Mouse (Mus musculus): Measurements from ENCODE around the gene Rbfox3. TPM values are rescaled to one million over a fixed set of nuclear protein-coding genes. Genes with fewer than 3 reads are reported as not detected.

Rbfox3 gene
- polyA plus RNA-seq, 1 experiment from 2014 or later, result 0.37 TPM

- no peak for ATAC-seq (ENCODE audit: low FRiP score, low TSS enrichment)
- H3K27ac ChIP-seq (ENCODE audit: low read depth, low read length), result no peak overlapping the region
Measured at GRCm38 (mm10) chr11:118601484-118601883, 309.9 kb downstream of the Rbfox3 start.

GRCm38 (mm10) chr11:118600168-118600567 lies 311.2 kb downstream of the Rbfox3 start:
- H3K27me3 ChIP-seq (ENCODE audit: control insufficient read depth, insufficient read depth, low read length), result peaks cover 4% of the 10 kb centered on the region; the same call in 1 of the 2 replicates
- H3K4me1 ChIP-seq (ENCODE audit: control insufficient read depth, insufficient read depth, low read length), result no peaks in the 10 kb centered on the region
- H3K4me2 ChIP-seq (replicated peaks; ENCODE audit: low read depth, low read length), result no peak overlapping the region
- no peak overlapping the region for H3K9ac ChIP-seq (ENCODE audit: low read depth, low read length)
- no peaks in the 10 kb centered on the region for H3K9me3 ChIP-seq (ENCODE audit: control insufficient read depth, low read length)
- H3K27ac ChIP-seq (ENCODE audit: low read depth, low read length), result no peak overlapping the region
- no peaks in the 10 kb centered on the region for H3K36me3 ChIP-seq (ENCODE audit: control insufficient read depth, insufficient read depth, low read length)
- 0% methylated on average over 9 of the region's 9 CpGs for WGBS
- no peak for ATAC-seq (ENCODE audit: low FRiP score, low TSS enrichment)
- no peak overlapping the region for H3K4me3 ChIP-seq (ENCODE audit: low read length)

More at GRCm38 (mm10) chr11:118601484-118601883, 309.9 kb downstream of the Rbfox3 start:
- Histone ChIP-seq H3K4me2 (replicated peaks; ENCODE audit: low read depth, low read length) (no peak overlapping the region), H3K27me3 (ENCODE audit: control insufficient read depth, insufficient read depth, low read length) (peaks cover 4% of the 10 kb centered on the region; the same call in 1 of the 2 replicates), H3K9ac (ENCODE audit: low read depth, low read length) (no peak overlapping the region), H3K4me3 (ENCODE audit: low read length) (no peak overlapping the region), H3K4me1 (ENCODE audit: control insufficient read depth, insufficient read depth, low read length) (no peaks in the 10 kb centered on the region), H3K36me3 (ENCODE audit: control insufficient read depth, insufficient read depth, low read length) (no peaks in the 10 kb centered on the region), H3K9me3 (ENCODE audit: control insufficient read depth, low read length) (no peaks in the 10 kb centered on the region)
- 67% methylated on average over 9 of the region's 9 CpGs for WGBS

- H3K27me3 ChIP-seq (ENCODE audit: control insufficient read depth, insufficient read depth, low read length), result peaks cover 4% of the 10 kb centered on the region; the same call in 1 of the 2 replicates
- no peak overlapping the region for H3K9ac ChIP-seq (ENCODE audit: low read depth, low read length)
- no peaks in the 10 kb centered on the region for H3K9me3 ChIP-seq (ENCODE audit: control insufficient read depth, low read length)
- no peak overlapping the region for H3K4me2 ChIP-seq (replicated peaks; ENCODE audit: low read depth, low read length)
- H3K4me3 ChIP-seq (ENCODE audit: low read length), result no peak overlapping the region
- no peaks in the 10 kb centered on the region for H3K4me1 ChIP-seq (ENCODE audit: control insufficient read depth, insufficient read depth, low read length)
- WGBS, result 69% methylated on average over 5 of the region's 5 CpGs
- H3K27ac ChIP-seq (ENCODE audit: low read depth, low read length), result no peak overlapping the region
- ATAC-seq (ENCODE audit: low FRiP score, low TSS enrichment), result no peak
- H3K36me3 ChIP-seq (ENCODE audit: control insufficient read depth, insufficient read depth, low read length), result no peaks in the 10 kb centered on the region
Measured at GRCm38 (mm10) chr11:118598726-118599125, 312.7 kb downstream of the Rbfox3 start.

GRCm38 (mm10) chr11:118584826-118585225 lies 326.6 kb downstream of the Rbfox3 start:
- H3K4me3 ChIP-seq (ENCODE audit: low read length), result no peak overlapping the region
- H3K4me2 ChIP-seq (replicated peaks; ENCODE audit: low read depth, low read length), result no peak overlapping the region
- H3K9ac ChIP-seq (ENCODE audit: low read depth, low read length), result no peak overlapping the region
- WGBS, result 2% methylated on average over 15 of the region's 15 CpGs
- no peak overlapping the region for H3K27ac ChIP-seq (ENCODE audit: low read depth, low read length)
- no peaks in the 10 kb centered on the region for H3K4me1 ChIP-seq (ENCODE audit: control insufficient read depth, insufficient read depth, low read length)
- H3K36me3 ChIP-seq (ENCODE audit: control insufficient read depth, insufficient read depth, low read length), result no peaks in the 10 kb centered on the region
- H3K27me3 ChIP-seq (ENCODE audit: control insufficient read depth, insufficient read depth, low read length), result no peaks in the 10 kb centered on the region
- no peak for ATAC-seq (ENCODE audit: low FRiP score, low TSS enrichment)
- no peaks in the 10 kb centered on the region for H3K9me3 ChIP-seq (ENCODE audit: control insufficient read depth, low read length)

- ATAC-seq (ENCODE audit: low FRiP score, low TSS enrichment), result no peak
- H3K4me3 ChIP-seq (ENCODE audit: low read length), result no peak overlapping the region
- H3K4me2 ChIP-seq (replicated peaks; ENCODE audit: low read depth, low read length), result no peak overlapping the region
- H3K4me1 ChIP-seq (ENCODE audit: control insufficient read depth, insufficient read depth, low read length), result no peaks in the 10 kb centered on the region
- H3K36me3 ChIP-seq (ENCODE audit: control insufficient read depth, insufficient read depth, low read length), result no peaks in the 10 kb centered on the region
- H3K9me3 ChIP-seq (ENCODE audit: control insufficient read depth, low read length), result no peaks in the 10 kb centered on the region
- H3K27ac ChIP-seq (ENCODE audit: low read depth, low read length), result no peak overlapping the region
- WGBS, result 100% methylated on average over 1 of the region's 1 CpGs
- H3K27me3 ChIP-seq (ENCODE audit: control insufficient read depth, insufficient read depth, low read length), result no peaks in the 10 kb centered on the region
- no peak overlapping the region for H3K9ac ChIP-seq (ENCODE audit: low read depth, low read length)
Measured at GRCm38 (mm10) chr11:118583989-118584388, 327.4 kb downstream of the Rbfox3 start.

GRCm38 (mm10) chr11:118583573-118583972 lies 327.8 kb downstream of the Rbfox3 start:
- H3K9ac ChIP-seq (ENCODE audit: low read depth, low read length), result no peak overlapping the region
- 88% methylated on average over 8 of the region's 8 CpGs for WGBS
- no peaks in the 10 kb centered on the region for H3K36me3 ChIP-seq (ENCODE audit: control insufficient read depth, insufficient read depth, low read length)
- no peak overlapping the region for H3K4me3 ChIP-seq (ENCODE audit: low read length)
- no peaks in the 10 kb centered on the region for H3K4me1 ChIP-seq (ENCODE audit: control insufficient read depth, insufficient read depth, low read length)
- H3K4me2 ChIP-seq (replicated peaks; ENCODE audit: low read depth, low read length), result no peak overlapping the region
- no peaks in the 10 kb centered on the region for H3K27me3 ChIP-seq (ENCODE audit: control insufficient read depth, insufficient read depth, low read length)
- H3K27ac ChIP-seq (ENCODE audit: low read depth, low read length), result no peak overlapping the region
- H3K9me3 ChIP-seq (ENCODE audit: control insufficient read depth, low read length), result no peaks in the 10 kb centered on the region
- ATAC-seq (ENCODE audit: low FRiP score, low TSS enrichment), result no peak

GRCm38 (mm10) chr11:118581019-118581418 lies 330.4 kb downstream of the Rbfox3 start:
- Histone ChIP-seq H3K4me1 (ENCODE audit: control insufficient read depth, insufficient read depth, low read length) (no peaks in the 10 kb centered on the region), H3K36me3 (ENCODE audit: control insufficient read depth, insufficient read depth, low read length) (no peaks in the 10 kb centered on the region), H3K9ac (ENCODE audit: low read depth, low read length) (no peak overlapping the region), H3K4me2 (replicated peaks; ENCODE audit: low read depth, low read length) (no peak overlapping the region), H3K4me3 (ENCODE audit: low read length) (no peak overlapping the region), H3K9me3 (ENCODE audit: control insufficient read depth, low read length) (no peaks in the 10 kb centered on the region), H3K27me3 (ENCODE audit: control insufficient read depth, insufficient read depth, low read length) (peaks cover 9% of the 10 kb centered on the region; the same call in 1 of the 2 replicates), H3K27ac (ENCODE audit: low read depth, low read length) (no peak overlapping the region)
- ATAC-seq (ENCODE audit: low FRiP score, low TSS enrichment), result no peak
- 47% methylated on average over 4 of the region's 4 CpGs for WGBS

- 82% methylated on average over 8 of the region's 8 CpGs for WGBS
- no peak overlapping the region for H3K4me2 ChIP-seq (replicated peaks; ENCODE audit: low read depth, low read length)
- ATAC-seq (ENCODE audit: low FRiP score, low TSS enrichment), result no peak
- H3K4me3 ChIP-seq (ENCODE audit: low read length), result no peak overlapping the region
- H3K9ac ChIP-seq (ENCODE audit: low read depth, low read length), result no peak overlapping the region
- H3K27me3 ChIP-seq (ENCODE audit: control insufficient read depth, insufficient read depth, low read length), result peaks cover 11% of the 10 kb centered on the region; the same call in 1 of the 2 replicates
- H3K27ac ChIP-seq (ENCODE audit: low read depth, low read length), result no peak overlapping the region
- no peaks in the 10 kb centered on the region for H3K9me3 ChIP-seq (ENCODE audit: control insufficient read depth, low read length)
- no peaks in the 10 kb centered on the region for H3K4me1 ChIP-seq (ENCODE audit: control insufficient read depth, insufficient read depth, low read length)
- H3K36me3 ChIP-seq (ENCODE audit: control insufficient read depth, insufficient read depth, low read length), result no peaks in the 10 kb centered on the region
Measured at GRCm38 (mm10) chr11:118579622-118580021, 331.8 kb downstream of the Rbfox3 start.

GRCm38 (mm10) chr11:118577271-118577670 lies 334.1 kb downstream of the Rbfox3 start:
- Histone ChIP-seq H3K4me1 (ENCODE audit: control insufficient read depth, insufficient read depth, low read length) (no peaks in the 10 kb centered on the region), H3K4me2 (replicated peaks; ENCODE audit: low read depth, low read length) (no peak overlapping the region), H3K36me3 (ENCODE audit: control insufficient read depth, insufficient read depth, low read length) (no peaks in the 10 kb centered on the region), H3K9ac (ENCODE audit: low read depth, low read length) (no peak overlapping the region; the same call in 1 of the 2 replicates), H3K4me3 (ENCODE audit: low read length) (no peak overlapping the region), H3K27me3 (ENCODE audit: control insufficient read depth, insufficient read depth, low read length) (peaks cover 27% of the 10 kb centered on the region), H3K9me3 (ENCODE audit: control insufficient read depth, low read length) (no peaks in the 10 kb centered on the region), H3K27ac (ENCODE audit: low read depth, low read length) (no peak overlapping the region)
- WGBS, result 62% methylated on average over 15 of the region's 15 CpGs
- ATAC-seq (ENCODE audit: low FRiP score, low TSS enrichment), result no peak

Data from kidney, embryonic 14.5 days (tissue).